Mouse (Mus musculus) kidney, postnatal 0 days (tissue): ENCODE measurements around the gene Slc26a6. TPM values are rescaled to one million over a fixed set of nuclear protein-coding genes. Genes with fewer than 3 reads are reported as not detected.

ENCODE experiments used
- ATAC-seq: fragments of 200-750 bp; cut with Nextera tagmentation; replicated peaks from 2 replicates; pipeline ENCODE4 v1.8.0; 2017; ENCODE audit warnings: low read depth, moderate number of reproducible peaks, moderate TSS enrichment, moderate library complexity; ENCODE audit not compliant: low FRiP score
- DNase-seq: peaks from one replicate; pipeline ENCODE4 v3.0.0-alpha.2; 2016; ENCODE audit warnings: low spot score
- H3K27ac ChIP-seq: fragments of 300-500 bp; sonication (generic); 2 replicates; pipeline ENCODE4 v1.5.1; 2014; ENCODE audit warnings: mild to moderate bottlenecking
- H3K27me3 ChIP-seq: fragments of 300-500 bp; sonication (generic); 2 replicates; pipeline ENCODE4 v1.6.1; 2014; ENCODE audit warnings: low read length, mixed read lengths; ENCODE audit not compliant: insufficient read depth
- H3K36me3 ChIP-seq: fragments of 300-500 bp; sonication (generic); 2 replicates; pipeline ENCODE4 v1.6.1; 2014; ENCODE audit warnings: low read length, mixed read lengths; ENCODE audit not compliant: insufficient read depth
- H3K4me1 ChIP-seq: fragments of 300-500 bp; sonication (generic); replicated peaks from 2 replicates; pipeline ENCODE4 v1.6.1; 2014; ENCODE audit warnings: antibody characterized with exemption, low read length, mixed read lengths; ENCODE audit not compliant: insufficient read depth
- H3K4me2 ChIP-seq: fragments of 300-500 bp; sonication (generic); 2 replicates; pipeline ENCODE4 v1.6.1; 2014; ENCODE audit warnings: mild to moderate bottlenecking, low read length, moderate library complexity, mixed read lengths
- H3K4me3 ChIP-seq: fragments of 300-500 bp; sonication (generic); replicated peaks from 2 replicates; pipeline ENCODE4 v1.5.1; 2014; ENCODE audit warnings: low read depth, low read length
- H3K9ac ChIP-seq: fragments of 300-500 bp; sonication (generic); 2 replicates; pipeline ENCODE4 v1.6.1; 2014; ENCODE audit warnings: low read depth, low read length
- H3K9me3 ChIP-seq: fragments of 300-500 bp; sonication (generic); replicated peaks from 2 replicates; pipeline ENCODE4 v1.6.1; 2016; ENCODE audit warnings: low read length, inconsistent platforms, mixed read lengths
- CTCF ChIP-seq: IDR thresholded peaks from 2 replicates; pipeline ENCODE4 v1.5.1; 2016; ENCODE audit warnings: antibody characterized with exemption, low read depth, mild to moderate bottlenecking, moderate library complexity
- WGBS: fragments of 180-500 bp; shearing (Covaris S2); extraction: QIAGEN DNeasy Blood & Tissue Kit; methylation state at CpG from one replicate; pipeline ENCODE4 v1.1.7; 2014; 5-methylcytosine and 5-hydroxymethylcytosine counted together
- polyA plus RNA-seq: library from polyadenylated mRNA; unstranded; fragments of >200 nt; fragmentation: Nextera tagmentation; extraction: Ambion mirVana; gene quantifications from 2 replicates; pipeline ENCODE4 v1.2.1, GENCODE M21; 2015

Gene Slc26a6
- polyA plus RNA-seq, 1 experiment from 2014 or later = 10.7 TPM

DNA sequence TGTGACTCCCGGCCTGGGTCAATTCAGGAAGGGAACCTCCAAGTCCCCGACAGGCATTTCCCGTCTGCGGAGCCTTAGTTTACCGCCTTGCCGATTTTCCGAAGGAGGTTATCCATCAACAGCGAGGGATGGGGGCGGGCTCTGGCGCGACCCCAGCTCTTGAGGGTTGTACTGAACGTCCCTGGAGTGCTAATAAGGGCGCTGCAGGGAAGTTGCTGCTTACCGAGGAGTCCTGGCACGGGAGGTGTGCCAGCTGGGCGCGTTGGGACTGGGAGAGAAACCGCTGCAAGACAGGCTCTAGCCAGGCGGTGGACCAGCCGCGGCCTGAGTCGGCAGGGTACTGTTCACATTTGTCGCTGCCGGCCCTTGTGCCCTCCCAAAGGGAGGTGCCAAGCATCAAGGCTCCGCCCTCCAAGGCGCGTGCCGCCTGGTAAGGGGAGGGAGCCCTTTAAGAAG lies 1.2 kb downstream of the Slc26a6 start:
- Histone ChIP-seq H3K4me1 (peaks cover 5% of the 10 kb centered on the region; the same call in 1 of the 2 replicates), H3K9ac (peak overlapping the region; percentile 59), H3K27ac (peak overlapping the region; percentile 82), H3K36me3 (no peaks in the 10 kb centered on the region), H3K4me3 (peak overlapping the region; percentile 67), H3K27me3 (no peaks in the 10 kb centered on the region), H3K4me2 (peak overlapping the region; percentile 86), H3K9me3 (no peaks in the 10 kb centered on the region)
- peak; percentile 92 for DNase-seq
- under 1% methylated on average over 28 of the region's 28 CpGs for WGBS
- ATAC-seq = peak; percentile 73
- no peak for TF ChIP-seq CTCF

DNA sequence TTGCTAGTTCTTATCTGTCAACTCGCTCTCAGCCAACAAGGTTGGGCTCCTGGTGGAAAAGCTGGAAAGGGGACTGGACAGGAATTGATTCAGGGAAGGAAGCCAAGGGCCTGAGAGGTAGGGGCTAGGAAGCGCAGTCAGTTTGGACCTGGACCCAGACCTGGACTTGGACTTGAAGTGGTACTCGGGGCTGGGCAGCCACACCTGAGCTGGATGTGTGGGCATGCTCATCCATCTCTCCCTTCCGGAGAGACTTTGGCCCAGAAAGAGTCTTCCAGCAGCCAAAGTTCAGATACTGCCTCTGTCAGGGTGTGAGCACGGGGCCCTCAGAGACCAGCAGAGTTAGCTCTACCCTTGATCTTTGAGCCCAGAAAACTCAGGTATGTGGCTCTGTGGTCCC lies 2.3 kb downstream of the Slc26a6 start:
- Histone ChIP-seq H3K27ac (no peak overlapping the region), H3K27me3 (no peaks in the 10 kb centered on the region), H3K36me3 (no peaks in the 10 kb centered on the region), H3K9me3 (no peaks in the 10 kb centered on the region), H3K4me2 (peak overlapping the region; percentile 86; the same call in 1 of the 2 replicates), H3K9ac (no peak overlapping the region), H3K4me3 (no peak overlapping the region; the same call in 1 of the 2 replicates), H3K4me1 (peaks cover 5% of the 10 kb centered on the region; the same call in 1 of the 2 replicates)
- DNase-seq (no peak), ATAC-seq (no peak)
- no peak for TF ChIP-seq CTCF
- 63% methylated on average over 5 of the region's 5 CpGs for WGBS

DNA sequence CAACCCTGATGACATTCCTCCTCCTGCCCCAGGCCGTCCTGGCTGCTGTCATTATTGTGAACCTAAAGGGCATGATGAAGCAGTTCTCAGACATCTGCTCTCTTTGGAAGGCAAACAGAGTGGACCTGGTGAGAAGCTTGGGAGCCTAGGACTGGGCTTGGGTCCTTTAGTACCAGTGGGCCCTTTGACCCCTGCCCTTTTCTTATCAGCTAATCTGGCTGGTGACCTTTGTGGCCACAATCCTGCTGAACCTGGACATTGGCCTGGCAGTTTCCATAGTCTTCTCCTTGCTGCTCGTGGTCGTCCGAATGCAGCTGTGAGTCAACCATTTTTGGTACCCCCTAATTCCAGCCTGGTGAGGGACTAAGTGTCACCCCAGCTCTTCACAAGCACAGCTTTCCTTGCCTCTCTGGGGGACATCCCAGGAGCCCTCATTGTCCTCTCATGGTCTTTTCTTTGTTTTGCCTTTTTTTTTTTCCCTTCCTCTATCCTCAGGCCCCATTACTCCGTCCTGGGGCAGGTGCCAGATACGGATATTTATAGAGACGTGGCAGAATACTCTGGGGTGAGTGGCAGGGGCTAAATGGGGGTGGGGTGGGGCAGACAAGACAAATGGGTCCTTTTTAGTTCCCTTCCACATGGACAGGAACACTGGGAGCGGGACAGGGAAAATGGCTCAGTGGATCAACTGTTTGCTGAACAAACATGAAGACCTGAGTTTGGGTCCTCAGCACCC lies 5.9 kb downstream of the Slc26a6 start:
- no peaks in the 10 kb centered on the region for H3K9me3 ChIP-seq
- no peak overlapping the region for H3K27ac ChIP-seq
- DNase-seq (no peak), ATAC-seq (no peak)
- TF ChIP-seq CTCF = no peak
- no peak overlapping the region for H3K9ac ChIP-seq
- H3K36me3 ChIP-seq = no peaks in the 10 kb centered on the region
- WGBS = 77% methylated on average over 8 of the region's 8 CpGs
- H3K4me2 ChIP-seq = no peak overlapping the region
- H3K4me3 ChIP-seq = no peak overlapping the region
- no peaks in the 10 kb centered on the region for H3K27me3 ChIP-seq
- no peaks in the 10 kb centered on the region; the same call in 1 of the 2 replicates for H3K4me1 ChIP-seq

DNA sequence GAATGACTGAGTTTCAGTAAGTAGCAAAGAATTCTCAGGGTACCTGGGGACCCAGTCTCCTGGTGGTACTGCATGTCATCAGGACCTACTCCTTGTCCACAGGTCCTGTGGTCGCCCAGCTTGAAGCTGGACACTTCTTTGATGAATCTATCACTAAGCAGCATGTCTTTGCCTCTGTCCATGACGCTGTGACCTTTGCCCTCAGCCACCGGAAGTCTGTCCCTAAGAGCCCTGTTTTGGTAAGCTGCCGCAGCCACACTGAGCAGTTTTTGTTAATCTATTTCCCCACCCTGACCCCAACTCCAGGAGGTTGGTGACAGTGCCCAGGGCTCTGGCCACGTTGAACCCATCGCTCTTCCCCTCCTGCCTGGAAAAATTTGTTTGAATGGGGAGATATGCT lies 59.2 kb downstream of the Slc26a6 start:
- Histone ChIP-seq H3K4me3 (no peak overlapping the region), H3K4me1 (no peaks in the 10 kb centered on the region), H3K27me3 (no peaks in the 10 kb centered on the region), H3K36me3 (no peaks in the 10 kb centered on the region), H3K9ac (no peak overlapping the region), H3K9me3 (no peaks in the 10 kb centered on the region), H3K27ac (no peak overlapping the region), H3K4me2 (no peak overlapping the region)
- TF ChIP-seq CTCF = no peak
- no peak for ATAC-seq
- WGBS = 64% methylated on average over 6 of the region's 6 CpGs
- DNase-seq = no peak

DNA sequence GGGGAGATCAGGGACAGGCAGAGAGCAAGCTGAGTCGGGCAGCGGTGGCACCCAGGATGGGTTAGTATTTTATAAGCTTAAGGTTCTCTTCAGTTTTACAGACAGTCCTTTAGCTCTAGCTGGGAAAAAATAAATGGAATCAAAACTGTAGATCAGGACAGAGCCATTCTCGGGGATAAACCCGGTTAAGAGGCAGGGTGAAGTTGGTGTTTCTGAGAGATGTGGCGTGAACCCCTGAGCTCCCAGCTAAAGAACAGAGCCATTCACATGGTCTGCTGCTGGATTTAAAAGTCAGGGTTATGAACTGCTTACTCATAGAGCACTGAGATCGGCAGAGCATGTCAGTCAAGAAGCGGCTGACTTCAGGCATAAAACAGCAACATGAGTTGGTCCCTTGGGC lies 60.1 kb downstream of the Slc26a6 start:
- TF ChIP-seq CTCF = no peak
- H3K27me3 ChIP-seq = no peaks in the 10 kb centered on the region
- H3K4me1 ChIP-seq = no peaks in the 10 kb centered on the region
- no peak overlapping the region for H3K27ac ChIP-seq
- DNase-seq = no peak
- WGBS = 77% methylated on average over 7 of the region's 7 CpGs
- H3K4me2 ChIP-seq = no peak overlapping the region
- no peaks in the 10 kb centered on the region for H3K36me3 ChIP-seq
- no peak overlapping the region for H3K4me3 ChIP-seq
- H3K9me3 ChIP-seq = no peaks in the 10 kb centered on the region
- H3K9ac ChIP-seq = no peak overlapping the region
- no peak for ATAC-seq

DNA sequence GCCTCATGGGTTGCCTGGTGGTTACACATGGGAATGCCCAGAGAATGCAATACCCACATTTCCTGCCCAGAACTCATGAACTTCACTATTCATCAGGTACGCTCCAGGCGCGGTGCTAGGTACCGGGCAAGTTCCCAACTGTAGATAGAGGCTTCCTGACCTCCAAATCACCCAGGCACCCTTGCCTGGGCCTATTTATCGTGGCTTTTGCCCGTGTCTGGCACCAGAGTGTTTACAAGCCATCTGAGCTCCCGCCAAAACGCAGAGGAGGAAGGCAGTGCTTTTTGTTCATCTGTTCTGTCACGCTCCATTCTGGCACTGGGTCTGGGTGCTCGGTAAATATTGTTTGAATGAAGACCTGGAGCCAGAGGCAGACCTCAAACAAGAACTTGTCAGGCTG lies 60.5 kb downstream of the Slc26a6 start:
- ATAC-seq = no peak
- Histone ChIP-seq H3K4me2 (no peak overlapping the region), H3K36me3 (no peaks in the 10 kb centered on the region), H3K9me3 (no peaks in the 10 kb centered on the region), H3K4me3 (no peak overlapping the region), H3K4me1 (no peaks in the 10 kb centered on the region), H3K27me3 (no peaks in the 10 kb centered on the region), H3K9ac (no peak overlapping the region), H3K27ac (no peak overlapping the region)
- DNase-seq = no peak
- TF ChIP-seq CTCF = no peak
- WGBS = 81% methylated on average over 10 of the region's 10 CpGs

DNA sequence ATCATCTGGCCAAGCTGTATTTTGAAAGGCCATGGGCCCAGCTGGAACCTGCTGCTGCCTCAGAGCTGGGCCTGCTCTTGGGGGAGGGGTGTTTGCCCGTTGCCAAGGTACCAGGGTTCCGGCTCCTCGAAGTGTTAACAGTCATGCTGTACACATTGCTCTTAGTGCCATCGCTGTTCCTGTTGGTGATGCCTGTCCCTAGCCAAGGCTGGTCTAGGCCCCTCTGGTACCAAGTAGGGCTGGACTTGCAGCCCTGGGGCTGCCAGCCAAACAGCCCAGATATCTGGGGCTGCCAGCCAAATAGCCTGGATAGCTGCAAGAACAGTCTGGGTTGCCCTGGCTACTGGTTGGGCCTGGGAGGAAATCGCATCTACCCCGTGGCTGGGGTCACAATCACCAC lies 61.4 kb downstream of the Slc26a6 start, which contains the start of gene Tmem89:
Gene Tmem89, plus strand, starts transcription at position 129 of the 400 bp plus-strand sequence.
- no peak for ATAC-seq
- Histone ChIP-seq H3K4me1 (no peaks in the 10 kb centered on the region), H3K4me2 (no peak within 1 kb of the TSS), H3K9ac (no peak within 1 kb of the TSS), H3K27ac (no peak within 1 kb of the TSS), H3K4me3 (no peak within 1 kb of the TSS), H3K27me3 (no peaks in the 10 kb centered on the region), H3K36me3 (no peaks in the 10 kb centered on the region), H3K9me3 (no peaks in the 10 kb centered on the region)
- no peak for TF ChIP-seq CTCF
- DNase-seq = no peak
- 81% methylated on average over 6 of the region's 6 CpGs for WGBS
